Mouse (Mus musculus): ENCODE results near the gene Gpr1. TPM values are rescaled to one million over a fixed set of nuclear protein-coding genes. Genes with fewer than 3 reads are reported as not detected.

The Gpr1 gene
- total and polyA plus RNA-seq, 2 experiments, result not detected

GRCm38 (mm10) chr1:63248360-63248851, 34.1 kb upstream of the Gpr1 start:
- TF ChIP-seq CTCF (IDR thresholded peaks at IDR 0.05; ENCODE audit: low read depth, low read length), result no peak
- TF ChIP-seq POLR2A (IDR thresholded peaks at IDR 0.05; ENCODE audit: extremely low read depth, insufficient read depth, low read length), result no peak
- H3K27me3 ChIP-seq (ENCODE audit: control insufficient read depth, insufficient read depth, low read length), result peaks cover 25% of the 10 kb centered on the region
- H3K4me3 ChIP-seq (ENCODE audit: insufficient read depth, low read depth, low read length), result no peak overlapping the region
- WGBS, result 6% methylated on average over 44 of the region's 44 CpGs
- no peaks in the 10 kb centered on the region for H3K79me2 ChIP-seq (ENCODE audit: control insufficient read depth, insufficient read depth, low read length)
- no peaks in the 10 kb centered on the region for H3K36me3 ChIP-seq (ENCODE audit: control insufficient read depth, insufficient read depth, low read length)
- DNase-seq (ENCODE audit: extremely low read depth, low read depth, low spot score), result no peak
- no peak overlapping the region for H3K9ac ChIP-seq (ENCODE audit: low read depth, low read length)
- no peak overlapping the region for H3K27ac ChIP-seq (replicated peaks; ENCODE audit: insufficient read depth, low read depth, low read length)
- no peaks in the 10 kb centered on the region for H3K4me1 ChIP-seq (ENCODE audit: control insufficient read depth, insufficient read depth, low read length)

GRCm38 (mm10) chr1:63247831-63248359, 33.6 kb upstream of the Gpr1 start:
- no peak overlapping the region for H3K4me3 ChIP-seq (ENCODE audit: insufficient read depth, low read depth, low read length)
- no peaks in the 10 kb centered on the region for H3K4me1 ChIP-seq (ENCODE audit: control insufficient read depth, insufficient read depth, low read length)
- TF ChIP-seq POLR2A (IDR thresholded peaks at IDR 0.05; ENCODE audit: extremely low read depth, insufficient read depth, low read length) (no peak), CTCF (IDR thresholded peaks at IDR 0.05; ENCODE audit: low read depth, low read length) (no peak)
- H3K27me3 ChIP-seq (ENCODE audit: control insufficient read depth, insufficient read depth, low read length), result peaks cover 25% of the 10 kb centered on the region
- no peak for DNase-seq (ENCODE audit: extremely low read depth, low read depth, low spot score)
- H3K27ac ChIP-seq (replicated peaks; ENCODE audit: insufficient read depth, low read depth, low read length), result no peak overlapping the region
- H3K36me3 ChIP-seq (ENCODE audit: control insufficient read depth, insufficient read depth, low read length), result no peaks in the 10 kb centered on the region
- WGBS, result 3% methylated on average over 18 of the region's 18 CpGs
- no peaks in the 10 kb centered on the region for H3K79me2 ChIP-seq (ENCODE audit: control insufficient read depth, insufficient read depth, low read length)
- no peak overlapping the region for H3K9ac ChIP-seq (ENCODE audit: low read depth, low read length)

- Histone ChIP-seq H3K36me3 (ENCODE audit: control insufficient read depth, insufficient read depth, low read length) (no peaks in the 10 kb centered on the region), H3K27me3 (ENCODE audit: control insufficient read depth, insufficient read depth, low read length) (peaks cover 19% of the 10 kb centered on the region), H3K4me3 (ENCODE audit: insufficient read depth, low read depth, low read length) (no peak overlapping the region), H3K27ac (replicated peaks; ENCODE audit: insufficient read depth, low read depth, low read length) (no peak overlapping the region), H3K4me1 (ENCODE audit: control insufficient read depth, insufficient read depth, low read length) (no peaks in the 10 kb centered on the region), H3K79me2 (ENCODE audit: control insufficient read depth, insufficient read depth, low read length) (no peaks in the 10 kb centered on the region), H3K9ac (ENCODE audit: low read depth, low read length) (no peak overlapping the region)
- 8% methylated on average over 16 of the region's 16 CpGs for WGBS
- TF ChIP-seq POLR2A (IDR thresholded peaks at IDR 0.05; ENCODE audit: extremely low read depth, insufficient read depth, low read length), result no peak
- no peak for TF ChIP-seq CTCF (IDR thresholded peaks at IDR 0.05; ENCODE audit: low read depth, low read length)
- no peak for DNase-seq (ENCODE audit: extremely low read depth, low read depth, low spot score)
Measured at GRCm38 (mm10) chr1:63246862-63247521, 32.6 kb upstream of the Gpr1 start.

- no peak overlapping the region for H3K4me3 ChIP-seq (ENCODE audit: insufficient read depth, low read depth, low read length)
- no peaks in the 10 kb centered on the region for H3K79me2 ChIP-seq (ENCODE audit: control insufficient read depth, insufficient read depth, low read length)
- TF ChIP-seq POLR2A (IDR thresholded peaks at IDR 0.05; ENCODE audit: extremely low read depth, insufficient read depth, low read length) (no peak), CTCF (IDR thresholded peaks at IDR 0.05; ENCODE audit: low read depth, low read length) (no peak)
- peaks cover 14% of the 10 kb centered on the region for H3K27me3 ChIP-seq (ENCODE audit: control insufficient read depth, insufficient read depth, low read length)
- H3K27ac ChIP-seq (replicated peaks; ENCODE audit: insufficient read depth, low read depth, low read length), result no peak overlapping the region
- H3K9ac ChIP-seq (ENCODE audit: low read depth, low read length), result no peak overlapping the region
- H3K36me3 ChIP-seq (ENCODE audit: control insufficient read depth, insufficient read depth, low read length), result no peaks in the 10 kb centered on the region
- 54% methylated on average over 4 of the region's 4 CpGs for WGBS
- H3K4me1 ChIP-seq (ENCODE audit: control insufficient read depth, insufficient read depth, low read length), result no peaks in the 10 kb centered on the region
- DNase-seq (ENCODE audit: extremely low read depth, low read depth, low spot score), result no peak
Measured at GRCm38 (mm10) chr1:63243854-63244253, 29.5 kb upstream of the Gpr1 start.

GRCm38 (mm10) chr1:63239751-63240150, 25.4 kb upstream of the Gpr1 start:
- H3K9ac ChIP-seq (ENCODE audit: low read depth, low read length), result no peak overlapping the region
- H3K79me2 ChIP-seq (ENCODE audit: control insufficient read depth, insufficient read depth, low read length), result no peaks in the 10 kb centered on the region
- no peaks in the 10 kb centered on the region for H3K36me3 ChIP-seq (ENCODE audit: control insufficient read depth, insufficient read depth, low read length)
- H3K4me1 ChIP-seq (ENCODE audit: control insufficient read depth, insufficient read depth, low read length), result no peaks in the 10 kb centered on the region
- TF ChIP-seq POLR2A (IDR thresholded peaks at IDR 0.05; ENCODE audit: extremely low read depth, insufficient read depth, low read length) (no peak), CTCF (IDR thresholded peaks at IDR 0.05; ENCODE audit: low read depth, low read length) (no peak)
- H3K4me3 ChIP-seq (ENCODE audit: insufficient read depth, low read depth, low read length), result no peak overlapping the region
- no peak for DNase-seq (ENCODE audit: extremely low read depth, low read depth, low spot score)
- WGBS, result 92% methylated on average over 8 of the region's 8 CpGs
- H3K27ac ChIP-seq (replicated peaks; ENCODE audit: insufficient read depth, low read depth, low read length), result no peak overlapping the region
- peaks cover 3% of the 10 kb centered on the region; the same call in 1 of the 2 replicates for H3K27me3 ChIP-seq (ENCODE audit: control insufficient read depth, insufficient read depth, low read length)

GRCm38 (mm10) chr1:63239305-63239704, 25.0 kb upstream of the Gpr1 start:
- Histone ChIP-seq H3K9ac (ENCODE audit: low read depth, low read length) (no peak overlapping the region), H3K27me3 (ENCODE audit: control insufficient read depth, insufficient read depth, low read length) (peaks cover 2% of the 10 kb centered on the region; the same call in 1 of the 2 replicates), H3K36me3 (ENCODE audit: control insufficient read depth, insufficient read depth, low read length) (no peaks in the 10 kb centered on the region), H3K4me1 (ENCODE audit: control insufficient read depth, insufficient read depth, low read length) (no peaks in the 10 kb centered on the region), H3K27ac (replicated peaks; ENCODE audit: insufficient read depth, low read depth, low read length) (no peak overlapping the region), H3K4me3 (ENCODE audit: insufficient read depth, low read depth, low read length) (no peak overlapping the region), H3K79me2 (ENCODE audit: control insufficient read depth, insufficient read depth, low read length) (no peaks in the 10 kb centered on the region)
- no peak for DNase-seq (ENCODE audit: extremely low read depth, low read depth, low spot score)
- WGBS, result 65% methylated on average over 4 of the region's 4 CpGs
- no peak for TF ChIP-seq CTCF (IDR thresholded peaks at IDR 0.05; ENCODE audit: low read depth, low read length)
